Mouse (Mus musculus): ENCODE data around the gene Inpp4a. TPM values are rescaled to one million over a fixed set of nuclear protein-coding genes. Genes with fewer than 3 reads are reported as not detected.

Gene Inpp4a
- polyA plus RNA-seq, 1 experiment from 2014 or later = 72.2 TPM

DNA sequence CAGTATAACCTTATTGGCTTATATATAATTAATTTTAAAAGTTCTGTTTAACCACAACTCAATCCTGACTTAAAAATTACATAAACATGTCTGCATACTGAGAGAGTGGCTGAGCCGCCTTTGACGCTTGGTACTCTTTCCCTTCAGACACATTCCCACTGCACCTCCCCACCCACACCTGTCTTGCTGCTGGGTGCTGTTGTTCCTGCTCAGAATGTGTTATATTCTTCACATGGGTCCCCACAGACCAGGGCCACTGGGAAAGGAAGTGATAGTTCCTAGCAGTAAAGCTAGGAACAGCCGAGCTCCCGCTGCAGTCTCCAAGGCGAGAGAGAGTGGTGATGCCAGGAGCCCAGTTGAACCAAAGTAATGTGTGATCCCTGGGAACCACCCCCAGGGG is 78.4 kb downstream of the Inpp4a start:
- H3K4me3 ChIP-seq (ENCODE audit: low read depth, low read length) = no peak overlapping the region
- ATAC-seq (ENCODE audit: low read depth) = no peak
- no peaks in the 10 kb centered on the region for H3K4me1 ChIP-seq (ENCODE audit: control insufficient read depth, insufficient read depth, low read length)
- H3K27ac ChIP-seq (ENCODE audit: low read depth, low read length) = no peak overlapping the region
- WGBS = 96% methylated on average over 5 of the region's 5 CpGs
- H3K27me3 ChIP-seq (ENCODE audit: control insufficient read depth, insufficient read depth, low read length) = no peaks in the 10 kb centered on the region
- H3K9ac ChIP-seq (replicated peaks; ENCODE audit: low read depth, low read length) = no peak overlapping the region
- H3K4me2 ChIP-seq (ENCODE audit: low read depth, low read length) = no peak overlapping the region
- H3K36me3 ChIP-seq (ENCODE audit: control insufficient read depth, insufficient read depth, low read length) = peaks cover 24% of the 10 kb centered on the region
- H3K9me3 ChIP-seq (ENCODE audit: control insufficient read depth, low read length) = no peaks in the 10 kb centered on the region

DNA sequence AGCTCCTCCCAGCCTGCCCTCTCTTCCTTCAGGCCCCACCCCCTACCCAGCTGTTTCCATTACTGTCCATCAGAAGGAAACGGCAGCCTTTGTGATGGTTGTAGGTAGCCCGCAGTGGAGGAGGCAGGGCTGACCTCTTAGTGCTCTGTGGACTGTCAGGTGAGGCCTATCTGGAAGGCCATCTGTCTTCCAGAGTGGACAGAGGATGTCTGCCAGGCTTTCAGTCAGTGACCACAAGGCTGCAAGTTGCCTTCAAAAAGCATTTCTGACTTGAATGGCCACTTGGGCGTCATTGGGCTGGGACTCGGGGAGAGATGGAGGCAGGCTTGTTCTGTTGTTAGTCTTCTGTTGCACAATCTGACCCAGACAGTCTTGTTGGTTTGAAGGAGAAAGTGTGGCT is 79.9 kb downstream of the Inpp4a start:
- Histone ChIP-seq H3K9ac (replicated peaks; ENCODE audit: low read depth, low read length) (no peak overlapping the region), H3K4me1 (ENCODE audit: control insufficient read depth, insufficient read depth, low read length) (no peaks in the 10 kb centered on the region), H3K36me3 (ENCODE audit: control insufficient read depth, insufficient read depth, low read length) (peaks cover 26% of the 10 kb centered on the region), H3K4me2 (ENCODE audit: low read depth, low read length) (no peak overlapping the region), H3K9me3 (ENCODE audit: control insufficient read depth, low read length) (no peaks in the 10 kb centered on the region), H3K27ac (ENCODE audit: low read depth, low read length) (no peak overlapping the region), H3K4me3 (ENCODE audit: low read depth, low read length) (no peak overlapping the region), H3K27me3 (ENCODE audit: control insufficient read depth, insufficient read depth, low read length) (no peaks in the 10 kb centered on the region)
- ATAC-seq (ENCODE audit: low read depth) = no peak
- 67% methylated on average over 4 of the region's 4 CpGs for WGBS

DNA sequence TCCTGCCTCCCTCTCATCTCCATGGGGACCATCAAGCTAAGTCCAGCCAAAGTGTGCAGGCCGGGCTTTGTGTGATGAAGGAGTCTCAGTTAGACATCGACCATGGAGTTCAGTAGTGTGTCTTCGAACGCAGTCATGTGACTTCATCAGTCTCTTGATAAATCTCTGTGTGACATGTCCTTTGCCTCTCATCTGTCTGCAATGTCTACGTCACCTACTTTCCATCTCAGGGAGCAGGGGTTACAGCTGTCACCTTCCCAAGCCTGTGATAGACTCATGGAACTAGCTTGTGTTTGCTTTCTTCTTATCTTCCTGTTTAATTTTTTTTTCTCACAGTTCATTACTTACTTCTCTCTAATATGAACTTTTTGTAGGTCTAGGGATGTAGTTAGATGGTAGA is 81.2 kb downstream of the Inpp4a start:
- Histone ChIP-seq H3K4me1 (ENCODE audit: control insufficient read depth, insufficient read depth, low read length) (no peaks in the 10 kb centered on the region), H3K9me3 (ENCODE audit: control insufficient read depth, low read length) (no peaks in the 10 kb centered on the region), H3K27me3 (ENCODE audit: control insufficient read depth, insufficient read depth, low read length) (no peaks in the 10 kb centered on the region), H3K4me3 (ENCODE audit: low read depth, low read length) (no peak overlapping the region), H3K27ac (ENCODE audit: low read depth, low read length) (no peak overlapping the region), H3K4me2 (ENCODE audit: low read depth, low read length) (no peak overlapping the region), H3K9ac (replicated peaks; ENCODE audit: low read depth, low read length) (no peak overlapping the region), H3K36me3 (ENCODE audit: control insufficient read depth, insufficient read depth, low read length) (peaks cover 26% of the 10 kb centered on the region)
- ATAC-seq (ENCODE audit: low read depth) = no peak
- WGBS = 93% methylated on average over 5 of the region's 5 CpGs

- Histone ChIP-seq H3K9me3 (ENCODE audit: control insufficient read depth, low read length) (no peaks in the 10 kb centered on the region), H3K4me2 (ENCODE audit: low read depth, low read length) (no peak overlapping the region), H3K27ac (ENCODE audit: low read depth, low read length) (no peak overlapping the region), H3K4me3 (ENCODE audit: low read depth, low read length) (no peak overlapping the region), H3K4me1 (ENCODE audit: control insufficient read depth, insufficient read depth, low read length) (no peaks in the 10 kb centered on the region), H3K36me3 (ENCODE audit: control insufficient read depth, insufficient read depth, low read length) (peaks cover 17% of the 10 kb centered on the region), H3K9ac (replicated peaks; ENCODE audit: low read depth, low read length) (no peak overlapping the region), H3K27me3 (ENCODE audit: control insufficient read depth, insufficient read depth, low read length) (no peaks in the 10 kb centered on the region)
- no peak for ATAC-seq (ENCODE audit: low read depth)
- 90% methylated on average over 3 of the region's 3 CpGs for WGBS
Measured at GRCm38 (mm10) chr1:37384304-37384703, 84.6 kb downstream of the Inpp4a start.

- WGBS = 80% methylated on average over 7 of the region's 7 CpGs
- H3K36me3 ChIP-seq (ENCODE audit: control insufficient read depth, insufficient read depth, low read length) = peaks cover 23% of the 10 kb centered on the region; the same call in 1 of the 2 replicates
- ATAC-seq (ENCODE audit: low read depth) = no peak
Measured at GRCm38 (mm10) chr1:37386448-37386971, 86.8 kb downstream of the Inpp4a start.

GRCm38 (mm10) chr1:37393174-37393573 is 93.5 kb downstream of the Inpp4a start:
- 71% methylated on average over 5 of the region's 5 CpGs for WGBS
- Histone ChIP-seq H3K27ac (ENCODE audit: low read depth, low read length) (no peak overlapping the region), H3K4me3 (ENCODE audit: low read depth, low read length) (no peak overlapping the region), H3K27me3 (ENCODE audit: control insufficient read depth, insufficient read depth, low read length) (no peaks in the 10 kb centered on the region), H3K4me1 (ENCODE audit: control insufficient read depth, insufficient read depth, low read length) (no peaks in the 10 kb centered on the region), H3K9me3 (ENCODE audit: control insufficient read depth, low read length) (no peaks in the 10 kb centered on the region), H3K36me3 (ENCODE audit: control insufficient read depth, insufficient read depth, low read length) (peaks cover 34% of the 10 kb centered on the region), H3K9ac (replicated peaks; ENCODE audit: low read depth, low read length) (no peak overlapping the region), H3K4me2 (ENCODE audit: low read depth, low read length) (no peak overlapping the region)
- no peak for ATAC-seq (ENCODE audit: low read depth)

More at GRCm38 (mm10) chr1:37386448-37386971, 86.8 kb downstream of the Inpp4a start:
- no peak overlapping the region for H3K9ac ChIP-seq (replicated peaks; ENCODE audit: low read depth, low read length)
- no peak overlapping the region for H3K4me3 ChIP-seq (ENCODE audit: low read depth, low read length)
- H3K4me2 ChIP-seq (ENCODE audit: low read depth, low read length) = no peak overlapping the region
- no peaks in the 10 kb centered on the region for H3K4me1 ChIP-seq (ENCODE audit: control insufficient read depth, insufficient read depth, low read length)
- no peaks in the 10 kb centered on the region for H3K27me3 ChIP-seq (ENCODE audit: control insufficient read depth, insufficient read depth, low read length)
- no peak overlapping the region for H3K27ac ChIP-seq (ENCODE audit: low read depth, low read length)
- H3K9me3 ChIP-seq (ENCODE audit: control insufficient read depth, low read length) = no peaks in the 10 kb centered on the region

DNA sequence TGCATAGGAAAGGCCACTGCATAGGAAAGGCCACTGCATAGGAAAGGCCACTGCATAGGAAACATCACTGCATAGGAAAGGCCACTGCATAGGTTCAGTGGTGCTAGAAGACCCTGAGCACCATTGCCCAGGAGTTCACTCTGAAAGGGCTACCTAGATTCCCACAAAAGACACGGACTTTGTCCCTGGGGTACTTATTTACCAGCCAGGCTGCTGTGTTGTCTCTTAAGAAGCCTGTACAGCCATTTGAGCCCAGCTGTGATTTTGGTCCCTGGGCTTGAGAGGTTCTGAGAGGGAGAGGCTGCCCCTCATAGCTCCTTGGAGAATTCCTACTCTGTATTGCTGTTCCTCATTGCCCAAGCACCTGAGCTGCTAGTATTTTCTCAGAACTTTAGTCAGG is 96.8 kb downstream of the Inpp4a start:
- H3K36me3 ChIP-seq (ENCODE audit: control insufficient read depth, insufficient read depth, low read length) = peaks cover 32% of the 10 kb centered on the region

GRCm38 (mm10) chr1:37398961-37399360 is 99.3 kb downstream of the Inpp4a start:
- H3K4me2 ChIP-seq (ENCODE audit: low read depth, low read length) = no peak overlapping the region
- H3K27me3 ChIP-seq (ENCODE audit: control insufficient read depth, insufficient read depth, low read length) = no peaks in the 10 kb centered on the region
- H3K27ac ChIP-seq (ENCODE audit: low read depth, low read length) = no peak overlapping the region
- 34% methylated on average over 3 of the region's 3 CpGs for WGBS
- no peak overlapping the region for H3K4me3 ChIP-seq (ENCODE audit: low read depth, low read length)
- no peaks in the 10 kb centered on the region for H3K4me1 ChIP-seq (ENCODE audit: control insufficient read depth, insufficient read depth, low read length)
- H3K9ac ChIP-seq (replicated peaks; ENCODE audit: low read depth, low read length) = no peak overlapping the region
- no peak for ATAC-seq (ENCODE audit: low read depth)
- H3K9me3 ChIP-seq (ENCODE audit: control insufficient read depth, low read length) = no peaks in the 10 kb centered on the region
- H3K36me3 ChIP-seq (ENCODE audit: control insufficient read depth, insufficient read depth, low read length) = peaks cover 28% of the 10 kb centered on the region

More for the DNA sequence above, 96.8 kb downstream of the Inpp4a start:
- no peak overlapping the region for H3K27ac ChIP-seq (ENCODE audit: low read depth, low read length)
- no peaks in the 10 kb centered on the region for H3K4me1 ChIP-seq (ENCODE audit: control insufficient read depth, insufficient read depth, low read length)
- H3K4me3 ChIP-seq (ENCODE audit: low read depth, low read length) = no peak overlapping the region
- no peak for ATAC-seq (ENCODE audit: low read depth)
- no peak overlapping the region for H3K9ac ChIP-seq (replicated peaks; ENCODE audit: low read depth, low read length)
- H3K27me3 ChIP-seq (ENCODE audit: control insufficient read depth, insufficient read depth, low read length) = no peaks in the 10 kb centered on the region
- H3K9me3 ChIP-seq (ENCODE audit: control insufficient read depth, low read length) = no peaks in the 10 kb centered on the region
- 36% methylated on average over 1 of the region's 1 CpGs for WGBS
- no peak overlapping the region for H3K4me2 ChIP-seq (ENCODE audit: low read depth, low read length)

DNA sequence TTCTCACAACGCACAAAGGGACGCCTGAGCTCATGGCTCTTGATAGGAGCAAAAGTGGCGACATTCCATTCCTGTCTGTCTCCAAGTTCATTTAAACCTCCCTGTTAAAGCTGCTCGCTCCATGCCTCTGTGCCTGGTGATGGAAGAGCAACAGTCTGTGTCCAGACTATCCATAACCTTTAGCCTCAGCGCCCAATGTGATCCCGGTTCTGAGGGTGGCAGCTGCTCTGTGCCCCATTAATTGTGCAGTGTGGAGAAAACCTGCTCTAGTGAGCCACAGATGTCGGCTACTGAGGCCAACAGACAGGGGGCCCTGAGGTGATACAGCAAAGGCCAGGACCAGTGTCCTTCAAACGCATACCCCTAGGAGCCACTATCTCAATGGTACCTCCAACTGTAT is 100.1 kb downstream of the Inpp4a start:
- H3K27ac ChIP-seq (ENCODE audit: low read depth, low read length) = no peak overlapping the region
- no peaks in the 10 kb centered on the region for H3K27me3 ChIP-seq (ENCODE audit: control insufficient read depth, insufficient read depth, low read length)
- WGBS = 57% methylated on average over 8 of the region's 8 CpGs
- no peak overlapping the region for H3K4me3 ChIP-seq (ENCODE audit: low read depth, low read length)
- peaks cover 21% of the 10 kb centered on the region for H3K36me3 ChIP-seq (ENCODE audit: control insufficient read depth, insufficient read depth, low read length)
- H3K4me1 ChIP-seq (ENCODE audit: control insufficient read depth, insufficient read depth, low read length) = no peaks in the 10 kb centered on the region
- H3K9me3 ChIP-seq (ENCODE audit: control insufficient read depth, low read length) = no peaks in the 10 kb centered on the region
- H3K9ac ChIP-seq (replicated peaks; ENCODE audit: low read depth, low read length) = no peak overlapping the region
- H3K4me2 ChIP-seq (ENCODE audit: low read depth, low read length) = no peak overlapping the region
- ATAC-seq (ENCODE audit: low read depth) = no peak
